Mouse (Mus musculus): ENCODE results near the gene Rbfox3. TPM values are rescaled to one million over a fixed set of nuclear protein-coding genes. Genes with fewer than 3 reads are reported as not detected.

Gene Rbfox3
- polyA plus RNA-seq, 1 experiment from 2014 or later, result 56.3 TPM

DNA sequence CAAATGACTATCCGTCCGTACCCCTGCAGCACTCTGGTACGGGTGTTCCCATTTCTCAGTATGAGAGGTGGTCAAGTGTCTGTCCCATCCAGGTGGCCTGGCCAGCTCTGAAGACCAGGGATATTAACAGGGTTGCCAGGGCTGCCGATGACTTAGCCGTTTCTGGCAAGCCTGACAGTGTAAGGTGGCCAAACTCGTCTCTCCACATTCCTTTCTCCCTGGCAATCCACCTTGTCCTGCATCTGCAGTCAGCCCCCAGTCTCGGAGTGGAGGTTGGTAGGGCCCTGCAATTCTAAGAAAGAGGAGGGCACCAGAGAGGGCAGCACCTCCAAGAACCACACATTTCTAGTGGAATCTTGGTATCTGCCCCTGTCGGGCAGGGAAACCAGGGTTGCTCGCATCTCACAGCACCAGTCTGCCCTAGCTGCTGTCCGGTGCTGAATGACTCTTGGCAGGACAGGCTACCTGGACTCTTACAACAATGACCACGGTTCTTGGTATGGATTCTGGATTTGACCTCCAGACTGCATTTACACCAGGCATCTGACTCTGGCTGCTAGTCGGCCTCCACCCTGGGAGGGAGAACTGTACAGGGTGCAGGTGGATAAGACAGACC, 370.9 kb downstream of the Rbfox3 start:
- H3K27me3 ChIP-seq (replicated peaks; ENCODE audit: control insufficient read depth, insufficient read depth, low read length), result no peaks in the 10 kb centered on the region
- no peak overlapping the region for H3K9ac ChIP-seq (replicated peaks; ENCODE audit: low read depth, low read length)
- peaks cover 10% of the 10 kb centered on the region for H3K4me1 ChIP-seq (replicated peaks; ENCODE audit: control insufficient read depth, insufficient read depth, low read length)
- H3K36me3 ChIP-seq (ENCODE audit: control insufficient read depth, insufficient read depth), result no peaks in the 10 kb centered on the region
- H3K27ac ChIP-seq (ENCODE audit: low read length), result no peak overlapping the region
- ATAC-seq, result no peak
- H3K4me3 ChIP-seq (replicated peaks; ENCODE audit: low read length), result no peak overlapping the region
- H3K4me2 ChIP-seq (ENCODE audit: low read length), result no peak overlapping the region
- no peaks in the 10 kb centered on the region for H3K9me3 ChIP-seq (ENCODE audit: control insufficient read depth, low read length)
- WGBS, result 79% methylated on average over 12 of the region's 12 CpGs

- H3K4me2 ChIP-seq (ENCODE audit: low read length), result no peak overlapping the region
- no peak overlapping the region for H3K9ac ChIP-seq (replicated peaks; ENCODE audit: low read depth, low read length)
- H3K4me1 ChIP-seq (replicated peaks; ENCODE audit: control insufficient read depth, insufficient read depth, low read length), result no peaks in the 10 kb centered on the region; the same call in 1 of the 2 replicates
- no peak overlapping the region for H3K4me3 ChIP-seq (replicated peaks; ENCODE audit: low read length)
- no peaks in the 10 kb centered on the region for H3K36me3 ChIP-seq (ENCODE audit: control insufficient read depth, insufficient read depth)
- no peaks in the 10 kb centered on the region for H3K27me3 ChIP-seq (replicated peaks; ENCODE audit: control insufficient read depth, insufficient read depth, low read length)
- no peak overlapping the region for H3K27ac ChIP-seq (ENCODE audit: low read length)
- no peaks in the 10 kb centered on the region for H3K9me3 ChIP-seq (ENCODE audit: control insufficient read depth, low read length)
- WGBS, result 61% methylated on average over 11 of the region's 11 CpGs
- ATAC-seq, result no peak
Measured at GRCm38 (mm10) chr11:118538008-118538407, 373.4 kb downstream of the Rbfox3 start.

GRCm38 (mm10) chr11:118534382-118535092, 376.9 kb downstream of the Rbfox3 start:
- no peak overlapping the region for H3K4me3 ChIP-seq (replicated peaks; ENCODE audit: low read length)
- WGBS, result 33% methylated on average over 18 of the region's 18 CpGs
- no peak overlapping the region for H3K9ac ChIP-seq (replicated peaks; ENCODE audit: low read depth, low read length)
- no peak overlapping the region for H3K27ac ChIP-seq (ENCODE audit: low read length)
- H3K27me3 ChIP-seq (replicated peaks; ENCODE audit: control insufficient read depth, insufficient read depth, low read length), result no peaks in the 10 kb centered on the region
- no peaks in the 10 kb centered on the region for H3K36me3 ChIP-seq (ENCODE audit: control insufficient read depth, insufficient read depth)
- no peak overlapping the region for H3K4me2 ChIP-seq (ENCODE audit: low read length)
- H3K9me3 ChIP-seq (ENCODE audit: control insufficient read depth, low read length), result no peaks in the 10 kb centered on the region
- no peak for ATAC-seq
- H3K4me1 ChIP-seq (replicated peaks; ENCODE audit: control insufficient read depth, insufficient read depth, low read length), result peaks cover 13% of the 10 kb centered on the region

- H3K4me1 ChIP-seq (replicated peaks; ENCODE audit: control insufficient read depth, insufficient read depth, low read length), result peaks cover 14% of the 10 kb centered on the region
- H3K4me3 ChIP-seq (replicated peaks; ENCODE audit: low read length), result no peak overlapping the region
- no peak overlapping the region for H3K4me2 ChIP-seq (ENCODE audit: low read length)
- no peaks in the 10 kb centered on the region for H3K9me3 ChIP-seq (ENCODE audit: control insufficient read depth, low read length)
- H3K27me3 ChIP-seq (replicated peaks; ENCODE audit: control insufficient read depth, insufficient read depth, low read length), result no peaks in the 10 kb centered on the region
- WGBS, result 37% methylated on average over 8 of the region's 8 CpGs
- peak; percentile 30; the same call in 1 of the 2 replicates for ATAC-seq
- 0 out of 2 replicates have a peak overlapping the region, but pooled peaks have one; percentile 7 for H3K9ac ChIP-seq (replicated peaks; ENCODE audit: low read depth, low read length)
- H3K27ac ChIP-seq (ENCODE audit: low read length), result 0 out of 2 replicates have a peak overlapping the region, but pooled peaks have one; percentile 40
- H3K36me3 ChIP-seq (ENCODE audit: control insufficient read depth, insufficient read depth), result no peaks in the 10 kb centered on the region
Measured at GRCm38 (mm10) chr11:118530313-118530712, 381.1 kb downstream of the Rbfox3 start.

GRCm38 (mm10) chr11:118528761-118529160, 382.6 kb downstream of the Rbfox3 start:
- no peak for ATAC-seq
- H3K4me2 ChIP-seq (ENCODE audit: low read length), result no peak overlapping the region
- no peak overlapping the region for H3K9ac ChIP-seq (replicated peaks; ENCODE audit: low read depth, low read length)
- no peaks in the 10 kb centered on the region for H3K27me3 ChIP-seq (replicated peaks; ENCODE audit: control insufficient read depth, insufficient read depth, low read length)
- peaks cover 17% of the 10 kb centered on the region for H3K4me1 ChIP-seq (replicated peaks; ENCODE audit: control insufficient read depth, insufficient read depth, low read length)
- 89% methylated on average over 9 of the region's 9 CpGs for WGBS
- H3K36me3 ChIP-seq (ENCODE audit: control insufficient read depth, insufficient read depth), result no peaks in the 10 kb centered on the region
- no peak overlapping the region for H3K27ac ChIP-seq (ENCODE audit: low read length)
- no peaks in the 10 kb centered on the region for H3K9me3 ChIP-seq (ENCODE audit: control insufficient read depth, low read length)
- H3K4me3 ChIP-seq (replicated peaks; ENCODE audit: low read length), result no peak overlapping the region

GRCm38 (mm10) chr11:118525059-118525458, 386.3 kb downstream of the Rbfox3 start:
- Histone ChIP-seq H3K36me3 (ENCODE audit: control insufficient read depth, insufficient read depth) (no peaks in the 10 kb centered on the region), H3K27me3 (replicated peaks; ENCODE audit: control insufficient read depth, insufficient read depth, low read length) (no peaks in the 10 kb centered on the region), H3K9ac (replicated peaks; ENCODE audit: low read depth, low read length) (no peak overlapping the region), H3K27ac (ENCODE audit: low read length) (no peak overlapping the region), H3K4me1 (replicated peaks; ENCODE audit: control insufficient read depth, insufficient read depth, low read length) (peaks cover 7% of the 10 kb centered on the region), H3K9me3 (ENCODE audit: control insufficient read depth, low read length) (no peaks in the 10 kb centered on the region), H3K4me3 (replicated peaks; ENCODE audit: low read length) (no peak overlapping the region), H3K4me2 (ENCODE audit: low read length) (no peak overlapping the region)
- ATAC-seq, result no peak
- WGBS, result 31% methylated on average over 11 of the region's 11 CpGs

DNA sequence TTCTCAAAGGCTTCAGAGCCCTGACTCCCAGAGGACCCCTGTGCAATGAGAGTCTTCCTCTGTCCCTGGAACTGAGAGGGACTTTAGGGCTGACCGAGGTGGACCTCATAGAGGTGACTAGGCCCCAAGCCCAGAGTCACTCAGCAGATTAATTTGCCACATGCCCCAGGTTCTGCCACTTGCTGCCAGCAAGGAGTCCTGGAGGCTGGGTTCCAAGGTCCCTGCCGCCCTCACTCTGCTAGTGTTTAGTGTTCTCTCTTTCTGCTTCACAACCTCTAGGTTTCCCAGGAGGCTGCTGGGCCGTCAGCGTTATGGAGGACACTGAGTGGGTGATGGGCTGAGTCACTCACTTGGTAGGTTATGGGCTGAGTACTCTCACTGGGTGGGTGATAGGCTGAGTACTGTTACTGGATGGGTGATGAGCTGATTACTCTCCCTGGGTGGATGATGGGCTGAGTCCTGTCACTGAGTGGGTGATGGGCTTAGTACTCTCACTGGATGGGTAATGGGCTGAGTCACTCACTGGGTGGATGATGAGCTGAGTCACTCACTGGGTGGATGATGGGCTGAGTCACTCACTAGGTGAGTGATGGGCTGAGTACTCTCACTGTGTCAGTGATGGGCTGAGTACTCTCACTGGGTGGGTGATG, 387.8 kb downstream of the Rbfox3 start:
- WGBS, result 81% methylated on average over 4 of the region's 4 CpGs
- Histone ChIP-seq H3K4me1 (replicated peaks; ENCODE audit: control insufficient read depth, insufficient read depth, low read length) (peaks cover 4% of the 10 kb centered on the region), H3K4me3 (replicated peaks; ENCODE audit: low read length) (no peak overlapping the region), H3K9ac (replicated peaks; ENCODE audit: low read depth, low read length) (no peak overlapping the region), H3K27me3 (replicated peaks; ENCODE audit: control insufficient read depth, insufficient read depth, low read length) (no peaks in the 10 kb centered on the region), H3K36me3 (ENCODE audit: control insufficient read depth, insufficient read depth) (no peaks in the 10 kb centered on the region), H3K27ac (ENCODE audit: low read length) (no peak overlapping the region), H3K9me3 (ENCODE audit: control insufficient read depth, low read length) (no peaks in the 10 kb centered on the region), H3K4me2 (ENCODE audit: low read length) (no peak overlapping the region)
- ATAC-seq, result no peak

GRCm38 (mm10) chr11:118520932-118521331, 390.5 kb downstream of the Rbfox3 start:
- no peak for ATAC-seq
- no peak overlapping the region for H3K4me2 ChIP-seq (ENCODE audit: low read length)

GRCm38 (mm10) chr11:118520251-118520650, 391.1 kb downstream of the Rbfox3 start:
- no peaks in the 10 kb centered on the region for H3K27me3 ChIP-seq (replicated peaks; ENCODE audit: control insufficient read depth, insufficient read depth, low read length)
- no peak overlapping the region for H3K4me3 ChIP-seq (replicated peaks; ENCODE audit: low read length)
- peaks cover 2% of the 10 kb centered on the region for H3K4me1 ChIP-seq (replicated peaks; ENCODE audit: control insufficient read depth, insufficient read depth, low read length)
- no peaks in the 10 kb centered on the region for H3K9me3 ChIP-seq (ENCODE audit: control insufficient read depth, low read length)
- H3K9ac ChIP-seq (replicated peaks; ENCODE audit: low read depth, low read length), result no peak overlapping the region
- H3K36me3 ChIP-seq (ENCODE audit: control insufficient read depth, insufficient read depth), result no peaks in the 10 kb centered on the region
- WGBS, result 63% methylated on average over 5 of the region's 5 CpGs
- no peak for ATAC-seq
- no peak overlapping the region for H3K27ac ChIP-seq (ENCODE audit: low read length)
- H3K4me2 ChIP-seq (ENCODE audit: low read length), result no peak overlapping the region

More at GRCm38 (mm10) chr11:118520932-118521331, 390.5 kb downstream of the Rbfox3 start:
- Histone ChIP-seq H3K4me1 (replicated peaks; ENCODE audit: control insufficient read depth, insufficient read depth, low read length) (peaks cover 4% of the 10 kb centered on the region), H3K9ac (replicated peaks; ENCODE audit: low read depth, low read length) (no peak overlapping the region), H3K4me3 (replicated peaks; ENCODE audit: low read length) (no peak overlapping the region), H3K27me3 (replicated peaks; ENCODE audit: control insufficient read depth, insufficient read depth, low read length) (no peaks in the 10 kb centered on the region), H3K9me3 (ENCODE audit: control insufficient read depth, low read length) (no peaks in the 10 kb centered on the region), H3K27ac (ENCODE audit: low read length) (no peak overlapping the region), H3K36me3 (ENCODE audit: control insufficient read depth, insufficient read depth) (no peaks in the 10 kb centered on the region)
- 66% methylated on average over 2 of the region's 2 CpGs for WGBS
